Mouse (Mus musculus) kidney, postnatal 10 days (tissue): ENCODE results near the gene Zkscan16.

Source experiments
- DNase-seq: peaks from one replicate; pipeline ENCODE4 v3.0.0; 2021; ENCODE audit warnings: mixed read lengths

Zkscan16 gene

GRCm38 (mm10) chr4:58943420-58944205, at the start of gene Zkscan16:
Zkscan16 (plus strand) TSS chr4:58943628.
- DNase-seq, result peak; percentile 89

GRCm38 (mm10) chr4:58894399-58894798, 49.0 kb upstream of the Zkscan16 start:
- DNase-seq, result no peak

GRCm38 (mm10) chr4:58897436-58897835, 46.0 kb upstream of the Zkscan16 start:
- no peak for DNase-seq

GRCm38 (mm10) chr4:58898318-58898717, 45.1 kb upstream of the Zkscan16 start:
- DNase-seq, result no peak

- DNase-seq, result no peak
Observed at GRCm38 (mm10) chr4:58907453-58907852, 36.0 kb upstream of the Zkscan16 start.

GRCm38 (mm10) chr4:58910175-58911068, 33.0 kb upstream of the Zkscan16 start:
- no peak for DNase-seq

GRCm38 (mm10) chr4:58911069-58911830, 32.2 kb upstream of the Zkscan16 start:
- peak; percentile 72 for DNase-seq

GRCm38 (mm10) chr4:58911831-58912628, 31.4 kb upstream of the Zkscan16 start:
- peak; percentile 76 for DNase-seq

- peak; percentile 90 for DNase-seq
Observed at GRCm38 (mm10) chr4:58912629-58913335, 30.6 kb upstream of the Zkscan16 start, which contains the start of gene Ecpas. Ecpas (minus strand) TSS chr4:58912749.

GRCm38 (mm10) chr4:58913336-58914026, 29.9 kb upstream of the Zkscan16 start:
- no peak for DNase-seq

- DNase-seq, result no peak
Observed at GRCm38 (mm10) chr4:58915081-58915826, 28.2 kb upstream of the Zkscan16 start.

GRCm38 (mm10) chr4:58923933-58924332, 19.5 kb upstream of the Zkscan16 start:
- no peak for DNase-seq

GRCm38 (mm10) chr4:58925664-58926063, 17.8 kb upstream of the Zkscan16 start:
- DNase-seq, result no peak

GRCm38 (mm10) chr4:58926120-58926519, 17.3 kb upstream of the Zkscan16 start:
- no peak for DNase-seq

- DNase-seq, result no peak
Observed at GRCm38 (mm10) chr4:58927661-58928060, 15.8 kb upstream of the Zkscan16 start.

GRCm38 (mm10) chr4:58932541-58932940, 10.9 kb upstream of the Zkscan16 start:
- DNase-seq, result no peak

GRCm38 (mm10) chr4:58934308-58934707, 9.1 kb upstream of the Zkscan16 start:
- no peak for DNase-seq

GRCm38 (mm10) chr4:58934746-58935476, 8.5 kb upstream of the Zkscan16 start:
- DNase-seq, result peak; percentile 37

GRCm38 (mm10) chr4:58935846-58936245, 7.6 kb upstream of the Zkscan16 start:
- no peak for DNase-seq
